Mouse (Mus musculus) MEL (cell line): ENCODE results near the gene Atp13a4. TPM values are rescaled to one million over a fixed set of nuclear protein-coding genes. Genes with fewer than 3 reads are reported as not detected.

Source experiments
- DNase-seq: peaks from one replicate; pipeline ENCODE4 v3.0.0; 2011; ENCODE audit warnings: low read depth, low spot score
- H3K27ac ChIP-seq: 2 replicates; pipeline ENCODE4 v1.5.1; 2012; ENCODE audit warnings: low read depth, mild to moderate bottlenecking, control low read depth, low read length, moderate library complexity; ENCODE audit not compliant: control insufficient read depth
- H3K27me3 ChIP-seq, 2 experiments: fragments of 150-350 bp in 1 of 2; sonication (generic) in 1 of 2; 2 replicates each; pipeline ENCODE4 v1.6.1; 2012; ENCODE audit warnings: low read length in 2 of 2, mild to moderate bottlenecking in 2 of 2, improper control_type of control experiment in 1 of 2, moderate library complexity in 1 of 2; ENCODE audit not compliant: insufficient read depth in 2 of 2, control insufficient read depth in 1 of 2
- H3K36me3 ChIP-seq, 2 experiments: 2 replicates each; pipeline ENCODE4 v1.6.1; 2012 to 2014; ENCODE audit warnings: low read length in 2 of 2, improper control_type of control experiment in 1 of 2, inconsistent platforms in 1 of 2, mild to moderate bottlenecking in 1 of 2; ENCODE audit not compliant: insufficient read depth in 2 of 2, control insufficient read depth in 1 of 2
- H3K4me1 ChIP-seq, 2 experiments: fragments of 150-350 bp in 1 of 2; sonication (generic) in 1 of 2; 2 replicates each; pipeline ENCODE4 v1.6.1; 2012; ENCODE audit warnings: low read length in 2 of 2, improper control_type of control experiment in 1 of 2, mild to moderate bottlenecking in 1 of 2; ENCODE audit not compliant: insufficient read depth in 2 of 2, control insufficient read depth in 1 of 2
- H3K4me3 ChIP-seq, 2 experiments: fragments of 150-350 bp in 1 of 2; sonication (generic) in 1 of 2; 2 replicates each; pipeline ENCODE4 v1.5.1; 2012; ENCODE audit warnings: low read depth in 2 of 2, low read length in 2 of 2, mild to moderate bottlenecking in 2 of 2, moderate library complexity in 2 of 2, control low read depth in 1 of 2, improper control_type of control experiment in 1 of 2; ENCODE audit not compliant: control insufficient read depth in 1 of 2, insufficient read depth in 1 of 2
- H3K79me2 ChIP-seq: 2 replicates; pipeline ENCODE4 v1.6.1; 2012; ENCODE audit warnings: mild to moderate bottlenecking, low read length, moderate library complexity; ENCODE audit not compliant: control insufficient read depth, poor library complexity, insufficient read depth
- H3K9ac ChIP-seq: 2 replicates; pipeline ENCODE4 v1.6.1; 2012; ENCODE audit warnings: low read depth, mild to moderate bottlenecking, control low read depth, low read length, moderate library complexity; ENCODE audit not compliant: control insufficient read depth, poor library complexity, severe bottlenecking
- H3K9me3 ChIP-seq: fragments of 150-350 bp; sonication (generic); replicated peaks from 2 replicates; pipeline ENCODE4 v1.6.1; 2012; ENCODE audit warnings: mild to moderate bottlenecking, low read length, improper control_type of control experiment, moderate library complexity; ENCODE audit not compliant: insufficient read depth
- CHD1 ChIP-seq: IDR thresholded peaks from 2 replicates; pipeline ENCODE4 v1.6.1; 2012; ENCODE audit warnings: low read depth, mild to moderate bottlenecking, inconsistent platforms, low read length, improper control_type of control experiment
- CHD2 ChIP-seq: IDR thresholded peaks from 2 replicates; pipeline ENCODE4 v1.6.1; 2011; ENCODE audit warnings: low read length, improper control_type of control experiment
- CTCF ChIP-seq, 3 experiments: IDR thresholded peaks in 2 of 3; conservative IDR thresholded peaks in 1 of 3; 2 replicates each; pipeline ENCODE4 v1.5.1; 2011 to 2012; ENCODE audit warnings: low read length in 3 of 3, low read depth in 2 of 3, mild to moderate bottlenecking in 2 of 3, improper control_type of control experiment in 1 of 3, inconsistent platforms in 1 of 3, mixed read lengths in 1 of 3, moderate library complexity in 1 of 3; ENCODE audit not compliant: control insufficient read depth in 1 of 3, insufficient read depth in 1 of 3, poor library complexity in 1 of 3, severe bottlenecking in 1 of 3
- E2F4 ChIP-seq: IDR thresholded peaks from 2 replicates; pipeline ENCODE4 v1.6.1; 2011; ENCODE audit warnings: low read depth, low read length, improper control_type of control experiment, borderline replicate concordance
- GATA1 ChIP-seq: IDR thresholded peaks from 2 replicates; pipeline ENCODE4 v1.6.1; 2011; ENCODE audit warnings: low read depth, low read length, improper control_type of control experiment
- HCFC1 ChIP-seq: IDR thresholded peaks from 2 replicates; pipeline ENCODE4 v1.6.1; 2012; ENCODE audit warnings: low read depth, mild to moderate bottlenecking, inconsistent platforms, low read length, improper control_type of control experiment, moderate library complexity
- KAT2A ChIP-seq: conservative IDR thresholded peaks from 2 replicates; pipeline ENCODE4 v1.6.1; 2012; ENCODE audit warnings: low read depth, low read length, improper control_type of control experiment, inconsistent platforms
- MAZ ChIP-seq: IDR thresholded peaks from 2 replicates; pipeline ENCODE4 v1.6.1; 2012; ENCODE audit warnings: low read depth, mild to moderate bottlenecking, inconsistent platforms, low read length, improper control_type of control experiment
- MEF2A ChIP-seq: IDR thresholded peaks from 2 replicates; pipeline ENCODE4 v1.6.1; 2014; ENCODE audit warnings: low read depth, mild to moderate bottlenecking, inconsistent platforms, low read length, improper control_type of control experiment; ENCODE audit not compliant: poor library complexity, insufficient replicate concordance, severe bottlenecking; ENCODE audit errors: extremely low read depth
- MXI1 ChIP-seq: IDR thresholded peaks from 2 replicates; pipeline ENCODE4 v1.6.1; 2011; ENCODE audit warnings: mild to moderate bottlenecking, low read depth, low read length, improper control_type of control experiment
- MYC ChIP-seq: IDR thresholded peaks from 2 replicates; pipeline ENCODE4 v1.6.1; 2011; ENCODE audit warnings: low read depth, mild to moderate bottlenecking, low read length, improper control_type of control experiment, moderate library complexity
- NELFE ChIP-seq: IDR thresholded peaks from 2 replicates; pipeline ENCODE4 v1.6.1; 2011; ENCODE audit warnings: low read depth, low read length, improper control_type of control experiment
- RCOR1 ChIP-seq: IDR thresholded peaks from 2 replicates; pipeline ENCODE4 v1.6.1; 2012; ENCODE audit warnings: low read depth, mild to moderate bottlenecking, inconsistent platforms, low read length, improper control_type of control experiment
- TAL1 ChIP-seq: IDR thresholded peaks from 2 replicates; pipeline ENCODE4 v1.6.1; 2012; ENCODE audit warnings: mild to moderate bottlenecking, inconsistent platforms, low read length, moderate library complexity, mixed read lengths
- ZKSCAN1 ChIP-seq: IDR thresholded peaks from 2 replicates; pipeline ENCODE4 v1.6.1; 2012; ENCODE audit warnings: low read depth, mild to moderate bottlenecking, inconsistent platforms, low read length, improper control_type of control experiment, moderate library complexity
- ZNF384 ChIP-seq: IDR thresholded peaks from 2 replicates; pipeline ENCODE4 v1.6.1; 2012; ENCODE audit warnings: low read depth, mild to moderate bottlenecking, inconsistent platforms, low read length, improper control_type of control experiment
- polyA plus RNA-seq, 2 experiments: library from polyadenylated mRNA; stranded (reverse) in 1 of 2; unstranded in 1 of 2; fragments of >175 nt in 1 of 2; fragments of >200 nt in 1 of 2; gene quantifications; 2 replicates each; pipeline versions ENCODE4 v1.2.1 to v1.2.4; 2012; ENCODE audit warnings: low replicate concordance in 2 of 2, low read depth in 1 of 2; ENCODE audit not compliant: insufficient read length in 2 of 2, insufficient read depth in 1 of 2, missing spikeins in 1 of 2
- total RNA-seq: library from RNA; depleted of rRNA; stranded (reverse); fragments of 300-350 nt; gene quantifications from 2 replicates; pipeline ENCODE4 v1.2.3, GENCODE M21; 2012

Atp13a4 gene
- total and polyA plus RNA-seq, 3 experiments, result not detected

DNA sequence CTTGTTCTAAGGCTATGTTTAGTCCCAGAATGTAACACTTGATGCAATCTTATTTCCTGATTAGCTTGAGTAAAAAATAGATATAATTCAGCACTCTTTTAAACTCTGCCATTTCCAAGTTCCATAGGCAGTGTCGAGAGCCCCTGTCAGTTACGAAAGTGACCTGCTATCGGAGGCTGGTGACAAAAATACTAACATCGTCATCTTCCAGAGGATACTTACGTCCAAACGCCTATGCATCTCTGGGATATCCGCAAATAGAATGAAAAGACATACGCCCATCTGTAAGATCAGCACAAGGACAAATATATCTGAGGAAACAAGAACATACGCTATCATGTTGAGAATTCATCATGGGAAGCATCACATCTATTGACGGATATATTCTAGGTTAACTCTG, 137.3 kb downstream of the Atp13a4 start:
- H3K79me2 ChIP-seq, result no peaks in the 10 kb centered on the region
- no peak overlapping the region for H3K9ac ChIP-seq
- no peaks in the 10 kb centered on the region for H3K36me3 ChIP-seq
- H3K4me1 ChIP-seq, result no peaks in the 10 kb centered on the region
- no peaks in the 10 kb centered on the region for H3K9me3 ChIP-seq
- H3K27ac ChIP-seq, result no peak overlapping the region
- no peak for DNase-seq
- H3K4me3 ChIP-seq, result no peak overlapping the region
- no peaks in the 10 kb centered on the region for H3K27me3 ChIP-seq
- TF ChIP-seq E2F4 (no peak), ZNF384 (no peak), HCFC1 (no peak), NELFE (no peak)

DNA sequence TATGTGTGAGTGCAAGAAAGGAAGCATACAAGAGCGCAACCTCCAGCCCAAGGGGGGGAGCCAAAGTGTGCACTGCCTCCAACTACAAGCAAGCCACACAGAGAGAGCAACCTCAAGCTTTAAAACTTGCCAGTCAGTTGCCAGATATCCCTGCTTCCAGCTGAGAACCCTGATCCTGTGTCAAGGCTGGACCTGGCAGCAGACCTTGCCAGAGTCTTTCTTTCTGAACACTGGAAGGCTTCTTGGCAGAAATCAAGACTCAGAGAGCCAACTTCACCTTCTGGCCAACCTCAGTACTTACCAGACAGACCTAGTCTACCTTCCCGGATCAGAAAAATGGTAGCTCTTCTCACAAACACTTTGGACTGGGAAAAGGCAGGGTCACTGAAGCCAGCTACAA, 145.6 kb downstream of the Atp13a4 start:
- Histone ChIP-seq H3K79me2 (no peaks in the 10 kb centered on the region), H3K9ac (no peak overlapping the region), H3K4me3 (no peak overlapping the region), H3K27ac (no peak overlapping the region), H3K27me3 (no peaks in the 10 kb centered on the region), H3K4me1 (no peaks in the 10 kb centered on the region), H3K36me3 (no peaks in the 10 kb centered on the region), H3K9me3 (no peaks in the 10 kb centered on the region)
- DNase-seq, result no peak
- TF ChIP-seq CHD1 (no peak), HCFC1 (no peak), MYC (no peak), CHD2 (no peak), KAT2A (no peak), RCOR1 (no peak), MEF2A (no peak), ZKSCAN1 (no peak), MXI1 (no peak), CTCF (IDR thresholded peaks at IDR 0.05 in 2 of 3, conservative IDR thresholded peaks at IDR 0.05 in 1 of 3; ENCODE audit: control insufficient read depth in 1 of 3, insufficient read depth in 1 of 3, low read depth in 2 of 3, low read length in 3 of 3, poor library complexity in 1 of 3, severe bottlenecking in 1 of 3) (no peak), TAL1 (no peak), NELFE (no peak), ZNF384 (no peak), GATA1 (no peak), MAZ (no peak)
